Mouse (Mus musculus): Measurements from ENCODE around the gene Supt20.
"Not testable (repeated sequence)": the region's sequence is repeated elsewhere in the genome, so short reads cannot be mapped to it uniquely, and the experiment has no call there.

The Supt20 gene

DNA sequence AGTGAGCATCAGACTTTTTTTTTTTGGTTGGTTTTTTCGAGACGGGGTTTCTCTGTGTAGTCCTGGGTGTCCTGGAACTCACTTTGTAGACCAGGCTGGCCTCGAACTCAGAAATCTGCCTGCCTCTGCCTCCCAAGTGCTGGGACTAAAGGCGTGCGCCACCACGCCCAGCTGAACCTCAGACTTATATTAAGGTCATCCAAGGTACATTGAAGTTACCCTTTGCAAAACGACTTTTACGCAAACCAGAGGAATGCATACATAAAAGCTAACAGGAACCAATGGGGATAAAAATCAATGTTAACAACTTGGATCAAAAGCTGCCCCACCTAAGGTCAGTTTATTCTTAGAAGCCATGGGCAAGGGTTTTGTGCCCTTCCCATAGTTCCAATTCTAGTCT is 11.5 kb downstream of the Supt20 start:
- DNase-seq, result not testable (repeated sequence)

DNA sequence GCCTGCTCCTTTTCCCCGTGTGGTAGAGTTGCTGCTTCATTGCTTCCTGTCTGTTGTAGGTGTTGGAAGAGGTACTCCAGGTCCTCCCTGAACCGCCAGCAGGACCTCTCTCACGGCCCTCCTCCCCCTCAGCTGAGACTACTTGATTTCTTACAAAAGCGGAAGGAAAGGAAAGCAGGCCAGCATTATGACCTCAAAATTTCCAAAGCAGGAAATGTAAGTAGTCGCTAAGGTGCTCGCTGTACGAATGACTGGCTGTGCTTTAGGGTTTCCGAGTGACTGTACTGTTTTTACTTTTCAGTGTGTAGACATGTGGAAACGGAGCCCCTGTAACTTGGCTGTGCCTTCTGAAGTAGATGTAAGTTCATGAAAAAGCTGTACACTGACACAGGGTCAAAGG is 16.4 kb downstream of the Supt20 start:
- no peak for DNase-seq

GRCm38 (mm10) chr3:54714253-54714652 is 21.6 kb downstream of the Supt20 start, which contains the start of gene Gm21958:
Gene Gm21958, minus strand, starts transcription at chr3:54714353.
- DNase-seq, result no peak

DNA sequence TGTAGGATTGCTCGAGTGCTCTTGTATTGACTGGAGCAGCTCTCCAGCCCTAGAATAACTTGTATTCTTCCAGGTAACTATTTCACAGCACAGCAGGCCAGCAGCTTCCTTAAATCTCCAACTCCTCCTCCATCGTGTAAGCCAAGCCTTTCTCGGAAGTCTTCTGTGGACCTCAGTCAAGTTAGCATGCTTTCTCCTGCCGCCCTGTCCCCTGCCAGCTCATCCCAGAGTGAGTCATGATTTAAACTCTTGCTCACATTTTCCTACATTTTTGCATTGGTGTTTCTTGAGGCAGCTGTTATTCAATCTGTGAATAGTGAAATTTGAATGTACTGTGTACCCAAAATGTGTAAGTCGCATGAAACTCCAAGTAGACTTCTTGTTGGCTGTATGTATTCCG is 22.9 kb downstream of the Supt20 start:
- no peak for DNase-seq

GRCm38 (mm10) chr3:54717348-54717747 is 24.7 kb downstream of the Supt20 start:
- DNase-seq, result no peak

DNA sequence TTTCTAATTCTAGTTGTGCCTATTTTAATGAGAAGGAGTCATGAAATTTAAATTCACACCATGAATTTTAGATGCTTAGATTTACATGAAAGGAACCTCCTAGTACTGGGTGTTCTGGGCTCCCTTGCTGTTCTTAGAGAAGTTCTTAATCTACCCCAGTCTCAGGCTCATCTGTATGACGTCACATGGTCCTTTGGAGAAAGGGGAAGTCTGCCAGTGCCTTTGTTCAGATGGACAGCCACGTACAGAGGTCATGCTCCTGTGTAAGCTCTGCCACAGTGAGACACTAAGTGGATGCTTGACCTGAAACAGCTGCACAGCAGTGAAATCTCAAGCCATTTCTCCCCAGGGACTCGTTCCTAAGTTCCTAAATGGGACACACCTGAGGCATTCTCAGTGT is 26.3 kb downstream of the Supt20 start:
- no peak for DNase-seq

DNA sequence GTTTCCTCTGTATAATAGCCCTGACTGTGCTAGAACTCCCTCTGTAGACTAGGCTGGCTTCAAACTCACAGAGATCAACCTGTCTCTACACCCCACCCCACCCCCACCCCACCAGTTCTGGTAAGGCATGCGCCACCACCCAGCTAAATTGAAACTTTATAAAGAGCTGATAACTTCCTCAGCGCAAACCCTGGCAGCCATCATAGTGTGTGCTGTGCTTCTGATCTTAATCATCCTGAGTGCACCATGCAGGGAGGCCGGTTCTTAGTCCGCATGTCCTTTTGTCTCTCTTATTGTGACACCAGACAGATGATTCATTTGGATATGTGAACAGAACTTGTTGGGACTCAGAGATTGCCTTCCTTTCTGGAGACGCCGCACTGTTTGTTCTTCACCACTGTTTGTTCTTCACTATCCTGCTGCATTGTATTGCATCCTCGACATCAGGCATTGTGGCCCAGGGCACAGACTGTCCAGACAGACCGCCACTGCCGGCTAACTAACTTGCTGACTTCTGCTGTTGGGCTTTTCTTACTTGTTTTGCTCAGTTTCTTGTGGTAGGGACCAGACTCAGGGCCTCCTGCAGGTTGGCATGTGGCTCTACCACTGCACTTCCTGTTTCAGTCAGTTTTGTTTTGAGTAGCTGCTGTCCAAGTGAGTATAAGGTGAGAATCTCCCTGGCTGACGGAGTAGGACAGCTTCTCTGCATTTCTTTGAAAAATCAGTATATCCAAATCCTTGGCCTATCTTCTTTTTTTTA is 31.3 kb downstream of the Supt20 start:
- no peak for DNase-seq

- no peak for DNase-seq
These were observed 32.7 kb downstream of the Supt20 start for GRCm38 (mm10) chr3:54725344-54725743.

- no peak for DNase-seq
These were observed 35.0 kb downstream of the Supt20 start for GRCm38 (mm10) chr3:54727588-54727987.

- DNase-seq, result no peak
These were observed 35.5 kb downstream of the Supt20 start for GRCm38 (mm10) chr3:54728100-54728499.

GRCm38 (mm10) chr3:54731626-54732150 is 39.1 kb downstream of the Supt20 start:
- no peak for DNase-seq

GRCm38 (mm10) chr3:54732371-54732770 is 39.8 kb downstream of the Supt20 start:
- DNase-seq, result no peak

DNA sequence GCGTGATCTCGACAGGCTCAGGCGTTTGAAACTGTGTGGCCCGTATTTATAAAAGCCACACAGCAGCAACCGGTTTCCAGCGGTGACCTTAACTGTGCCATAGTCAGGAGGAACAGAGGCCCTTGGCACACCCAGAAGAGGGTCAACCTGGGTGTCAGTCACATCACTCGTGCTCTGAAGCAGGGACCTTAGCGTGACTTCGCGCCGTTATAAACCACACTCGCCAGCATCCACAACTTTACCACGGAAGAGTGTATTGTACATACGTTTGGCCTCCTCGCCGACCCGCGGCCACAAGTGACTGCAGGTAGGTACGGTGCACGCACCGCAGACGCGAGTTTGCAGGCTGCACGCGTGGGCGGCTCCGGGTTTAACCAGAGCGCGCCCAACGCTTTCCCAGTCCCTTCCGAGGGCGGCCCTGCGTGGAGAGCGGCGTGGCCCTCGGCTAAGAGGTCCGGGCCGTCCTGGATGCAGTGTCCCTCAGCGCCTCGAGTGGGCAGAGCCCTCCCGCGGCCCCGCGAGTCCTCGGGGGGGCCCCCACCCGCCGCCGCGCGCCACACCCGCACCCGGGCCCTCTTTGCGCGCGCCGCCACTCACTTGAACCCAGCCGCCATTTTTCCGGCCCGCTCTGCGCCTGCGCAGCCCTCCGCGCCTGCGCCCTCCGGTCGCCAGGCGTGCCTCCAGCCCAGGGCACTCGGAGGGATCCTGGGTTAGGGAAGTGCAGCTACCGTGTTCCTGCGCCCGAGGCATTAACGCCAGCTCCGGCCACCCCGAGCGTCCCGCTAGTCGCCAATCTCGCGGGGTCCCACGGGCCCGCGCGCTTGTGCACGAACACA is 42.0 kb downstream of the Supt20 start:
- DNase-seq, result peak; percentile 92 to 95

- DNase-seq, result peak; percentile 92 to 94
These were observed 42.8 kb downstream of the Supt20 start, which contains the start of the genes Exosc8 and Alg5 for GRCm38 (mm10) chr3:54735247-54736046. Gene Exosc8, minus strand, starts transcription at chr3:54735393. Gene Alg5, plus strand, starts transcription at chr3:54735539.

DNA sequence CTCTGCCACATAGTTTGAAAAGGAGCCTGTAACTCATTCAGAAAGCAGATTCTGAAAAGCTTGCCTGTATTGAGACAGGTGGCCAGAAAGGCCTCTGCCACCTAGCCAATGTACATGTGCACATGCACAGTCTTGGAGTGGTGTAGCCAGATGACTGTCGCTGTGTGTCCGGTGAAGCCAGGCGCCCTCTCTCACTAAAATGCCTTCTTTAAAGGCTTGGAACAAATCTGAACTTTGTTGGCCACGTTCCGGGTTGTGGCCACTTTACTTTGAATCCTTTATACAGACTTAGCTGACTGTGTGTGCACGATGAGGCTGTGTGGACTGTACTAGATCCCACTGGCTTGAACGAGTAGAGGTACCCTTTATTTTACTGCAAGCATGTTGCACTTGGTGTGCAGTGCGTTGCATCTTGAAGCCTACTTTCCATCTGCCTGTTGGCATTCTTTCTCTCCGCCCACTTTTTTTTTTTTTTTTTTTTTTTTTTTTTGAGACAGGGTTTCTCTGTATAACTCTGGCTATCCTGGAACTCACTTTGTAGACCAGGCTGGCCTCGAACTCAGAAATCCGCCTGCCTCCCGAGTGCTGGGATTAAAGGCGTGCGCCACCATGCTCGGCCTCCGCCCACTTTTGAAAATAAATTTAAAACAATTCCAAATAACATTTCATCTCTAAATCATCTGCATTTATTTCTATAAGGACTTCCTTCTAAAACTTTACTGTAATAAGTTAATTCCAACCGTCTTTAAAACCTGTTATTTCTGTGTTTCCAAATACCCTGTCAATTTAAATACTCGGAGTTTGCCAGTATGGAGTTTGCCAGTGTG is 43.7 kb downstream of the Supt20 start:
- DNase-seq, result peak; percentile 24 to 47

DNA sequence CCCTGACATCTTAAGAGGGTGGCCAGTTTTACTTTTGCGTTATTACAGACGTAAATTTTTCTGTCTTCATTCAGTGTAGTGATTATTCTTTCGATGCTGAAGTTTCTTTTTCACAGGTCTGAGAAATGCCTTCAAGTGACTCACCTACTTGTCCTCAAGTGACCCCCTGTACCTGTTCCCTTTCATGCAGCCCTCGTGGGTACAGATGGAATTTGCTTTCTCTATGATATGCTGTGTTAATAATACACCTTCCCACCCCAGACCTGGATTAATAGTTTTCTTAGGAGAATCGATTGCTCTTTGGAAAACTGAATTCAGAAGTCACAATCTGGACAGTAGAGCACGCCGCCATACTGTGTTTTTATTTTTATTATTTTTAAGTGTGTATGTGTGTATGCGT is 44.7 kb downstream of the Supt20 start:
- no peak for DNase-seq

DNA sequence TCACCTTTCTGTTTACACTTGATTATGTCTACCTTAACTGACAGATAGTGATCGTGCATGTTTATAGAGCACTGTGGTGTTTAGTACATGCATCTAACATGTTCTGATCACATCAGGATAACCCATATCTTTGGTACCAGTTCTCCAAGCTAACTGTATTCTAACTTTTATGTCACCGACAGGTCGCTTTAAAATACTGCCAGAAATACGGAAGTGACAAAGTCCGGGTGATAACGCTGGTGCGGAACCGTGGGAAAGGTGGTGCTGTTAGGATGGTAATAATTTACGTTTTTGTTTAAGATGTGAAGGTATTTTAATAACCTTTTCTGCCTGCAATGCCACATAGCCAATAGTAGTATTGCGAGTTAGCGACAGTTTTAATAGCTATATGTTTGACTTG is 49.4 kb downstream of the Supt20 start:
- DNase-seq, result no peak

DNA sequence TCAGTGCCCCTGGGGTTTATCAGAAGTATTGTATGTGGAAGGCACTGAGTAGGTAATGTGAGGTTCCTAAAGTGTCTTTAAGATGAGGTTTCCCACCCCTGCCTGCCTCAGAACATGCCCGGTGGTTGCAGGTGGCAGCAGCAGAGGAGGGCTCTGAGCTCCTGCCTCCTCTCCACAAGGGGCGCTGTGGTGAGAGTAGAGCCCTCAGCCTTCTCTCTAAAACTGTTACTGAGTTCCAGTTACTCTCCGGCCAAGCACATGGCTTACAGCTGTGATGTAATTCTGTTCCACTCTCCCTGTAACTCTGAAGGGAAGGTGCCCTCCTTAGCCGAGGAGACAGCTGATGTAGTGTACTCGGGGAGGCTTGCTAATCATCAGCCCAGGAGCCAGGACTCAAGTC is 53.2 kb downstream of the Supt20 start:
- peak; percentile 60 to 63 for DNase-seq

DNA sequence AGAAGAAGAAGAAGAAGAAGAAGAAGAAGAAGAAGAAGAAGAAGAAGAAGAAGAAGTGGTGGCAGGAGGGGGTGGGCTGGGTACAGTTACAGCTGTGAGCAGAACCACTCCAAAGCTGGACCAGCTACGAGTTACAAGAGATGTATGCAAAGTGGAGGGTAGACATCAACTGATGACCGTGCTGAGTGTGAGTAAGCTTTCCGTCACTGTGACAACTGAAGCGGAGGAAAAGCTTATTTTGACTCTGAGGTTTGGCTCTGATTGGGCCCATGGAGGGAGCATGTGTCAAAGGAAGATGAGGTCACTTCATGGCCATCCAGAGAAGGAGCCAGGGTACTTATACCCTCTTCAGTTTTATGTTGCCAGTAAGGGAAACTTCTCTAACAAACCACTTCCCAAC is 60.8 kb downstream of the Supt20 start:
- DNase-seq, result no peak

- DNase-seq, result peak; percentile 75 to 84
These were observed 62.8 kb downstream of the Supt20 start, which contains the start of gene Smad9 for GRCm38 (mm10) chr3:54755145-54756041. Gene Smad9, plus strand, starts transcription at chr3:54755582.

DNA sequence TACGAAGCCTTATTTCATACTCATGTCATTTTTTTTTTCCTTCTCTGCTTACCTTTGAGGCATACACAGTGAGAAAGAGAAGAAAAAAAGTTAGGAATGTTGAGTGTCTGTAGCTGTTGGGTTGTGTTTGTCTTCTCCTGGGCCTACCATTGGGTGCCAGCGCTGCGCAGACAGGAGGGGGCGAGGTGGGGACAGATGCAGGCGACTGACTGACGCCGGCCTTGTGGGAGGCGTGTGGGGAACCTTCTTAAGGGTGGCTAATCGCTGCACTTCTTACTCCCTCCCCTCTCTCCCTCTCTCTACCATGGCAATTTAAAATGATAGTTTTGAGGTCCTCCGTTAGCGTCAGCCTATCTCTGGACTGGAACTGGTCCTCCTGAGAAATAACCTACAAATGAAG is 63.5 kb downstream of the Supt20 start:
- DNase-seq, result peak; percentile 50 to 64
